Mouse (Mus musculus) brain, embryonic 14.5 days (tissue): Measurements from ENCODE around the gene Map3k19. TPM values are rescaled to one million over a fixed set of nuclear protein-coding genes. Genes with fewer than 3 reads are reported as not detected.
A peak's percentile ranks its signal among the peaks of the same experiment; 100 is the strongest.

Source experiments
- DNase-seq: peaks from one replicate; pipeline ENCODE4 v3.0.0-alpha.2; 2011; ENCODE audit warnings: low read depth
- CTCF ChIP-seq: fragments of 200-500 bp; IDR thresholded peaks from 2 replicates; pipeline ENCODE4 v1.5.1; 2012; ENCODE audit warnings: inconsistent platforms, mild to moderate bottlenecking, moderate library complexity, borderline replicate concordance; ENCODE audit not compliant: insufficient read depth, insufficient read length; ENCODE audit errors: extremely low read depth
- POLR2A ChIP-seq: fragments of 200-500 bp; IDR thresholded peaks from 2 replicates; pipeline ENCODE4 v1.6.1; 2012; ENCODE audit warnings: mild to moderate bottlenecking, inconsistent platforms, borderline replicate concordance; ENCODE audit not compliant: poor library complexity, insufficient read depth, insufficient read length, severe bottlenecking; ENCODE audit errors: extremely low read depth
- polyA plus RNA-seq: library from polyadenylated mRNA; depleted of rRNA; stranded (reverse); fragments of >200 nt; gene quantifications from 2 replicates; pipeline ENCODE4 v1.2.3, GENCODE M21; 2012; rRNA removed

Map3k19 gene
- 0.33 and 0.75 TPM in 2 replicates for polyA plus RNA-seq

DNA sequence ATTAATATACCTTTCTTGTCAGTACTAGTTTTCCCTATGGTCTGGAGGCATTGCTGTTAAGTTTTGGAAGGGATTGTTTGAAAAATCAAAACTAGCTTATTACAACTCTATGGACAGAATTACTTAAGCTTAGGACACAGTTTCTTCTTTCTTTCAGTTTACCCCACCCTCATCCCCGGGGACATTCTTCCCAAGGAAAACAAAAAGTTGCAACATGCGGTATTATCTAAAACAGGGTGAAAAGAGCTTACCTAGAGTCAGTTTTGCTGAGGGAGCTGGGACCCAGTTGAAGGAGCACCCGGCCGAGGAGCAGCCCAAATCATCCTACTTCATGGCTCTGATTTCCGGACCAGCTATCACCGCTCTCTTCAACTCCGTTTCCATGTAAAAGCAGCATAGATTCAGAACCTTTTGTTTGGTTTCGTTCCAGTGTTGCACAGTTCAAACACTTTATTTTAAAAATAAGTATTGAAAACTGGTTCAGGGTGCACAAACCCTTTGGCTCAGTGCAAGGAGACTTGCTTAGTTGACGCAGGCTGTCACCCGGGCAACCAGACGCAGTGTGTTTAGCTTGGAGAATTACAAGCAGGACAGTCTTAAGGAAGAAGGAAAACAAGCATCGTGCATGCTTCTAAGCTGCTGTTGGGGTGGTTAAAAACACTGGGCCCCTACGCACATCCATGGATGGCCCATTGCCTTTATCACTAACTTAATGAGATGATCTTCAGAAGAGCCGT, at the start of gene Map3k19:
TSS of gene Map3k19 (minus strand) at position 546 of the 737 bp plus-strand sequence.
- TF ChIP-seq CTCF: no peak
- TF ChIP-seq POLR2A: no peak
- DNase-seq: peak; percentile 47

DNA sequence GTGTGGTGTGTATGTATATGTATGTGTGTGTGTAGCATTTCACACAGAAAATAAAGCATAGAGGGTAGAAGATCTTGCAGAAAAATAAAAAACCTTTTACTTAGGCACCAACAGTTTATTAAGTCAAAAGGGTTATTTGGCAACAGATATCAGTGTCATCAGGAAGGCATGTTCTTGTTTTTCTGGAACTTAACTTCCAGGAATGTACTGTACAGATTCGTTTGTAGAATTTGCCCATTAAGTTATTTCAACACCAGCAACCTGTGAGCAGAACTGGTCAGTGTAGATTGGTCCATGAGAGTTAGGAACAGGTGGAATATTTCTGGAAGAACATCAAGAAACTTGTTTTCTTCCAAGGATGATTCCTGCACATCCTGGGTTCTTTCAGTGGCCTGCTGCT, 44.6 kb upstream of the Map3k19 start:
- TF ChIP-seq POLR2A (no peak), CTCF (no peak)

DNA sequence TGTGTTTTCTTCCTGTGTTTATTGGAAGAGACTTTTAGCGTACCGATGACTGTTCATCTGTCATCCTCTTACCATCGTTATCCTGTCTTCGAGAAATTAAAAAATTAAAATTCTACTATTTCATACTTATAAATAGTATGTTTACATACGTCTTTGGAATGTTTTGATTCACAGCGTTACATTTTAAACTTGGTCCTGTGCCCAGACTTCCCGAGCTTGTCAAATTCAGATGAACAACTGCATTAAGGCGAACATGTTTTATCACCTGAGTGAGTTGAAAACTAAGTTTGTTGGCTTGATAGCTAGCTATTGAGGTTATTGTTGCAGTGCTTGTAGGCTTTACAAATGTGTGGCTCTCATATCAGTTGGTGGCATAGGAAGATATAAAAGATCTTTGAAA, 14.4 kb upstream of the Map3k19 start:
- TF ChIP-seq POLR2A: no peak
- no peak for TF ChIP-seq CTCF
- DNase-seq: no peak

More for the DNA sequence above, 44.6 kb upstream of the Map3k19 start:
- no peak for DNase-seq

DNA sequence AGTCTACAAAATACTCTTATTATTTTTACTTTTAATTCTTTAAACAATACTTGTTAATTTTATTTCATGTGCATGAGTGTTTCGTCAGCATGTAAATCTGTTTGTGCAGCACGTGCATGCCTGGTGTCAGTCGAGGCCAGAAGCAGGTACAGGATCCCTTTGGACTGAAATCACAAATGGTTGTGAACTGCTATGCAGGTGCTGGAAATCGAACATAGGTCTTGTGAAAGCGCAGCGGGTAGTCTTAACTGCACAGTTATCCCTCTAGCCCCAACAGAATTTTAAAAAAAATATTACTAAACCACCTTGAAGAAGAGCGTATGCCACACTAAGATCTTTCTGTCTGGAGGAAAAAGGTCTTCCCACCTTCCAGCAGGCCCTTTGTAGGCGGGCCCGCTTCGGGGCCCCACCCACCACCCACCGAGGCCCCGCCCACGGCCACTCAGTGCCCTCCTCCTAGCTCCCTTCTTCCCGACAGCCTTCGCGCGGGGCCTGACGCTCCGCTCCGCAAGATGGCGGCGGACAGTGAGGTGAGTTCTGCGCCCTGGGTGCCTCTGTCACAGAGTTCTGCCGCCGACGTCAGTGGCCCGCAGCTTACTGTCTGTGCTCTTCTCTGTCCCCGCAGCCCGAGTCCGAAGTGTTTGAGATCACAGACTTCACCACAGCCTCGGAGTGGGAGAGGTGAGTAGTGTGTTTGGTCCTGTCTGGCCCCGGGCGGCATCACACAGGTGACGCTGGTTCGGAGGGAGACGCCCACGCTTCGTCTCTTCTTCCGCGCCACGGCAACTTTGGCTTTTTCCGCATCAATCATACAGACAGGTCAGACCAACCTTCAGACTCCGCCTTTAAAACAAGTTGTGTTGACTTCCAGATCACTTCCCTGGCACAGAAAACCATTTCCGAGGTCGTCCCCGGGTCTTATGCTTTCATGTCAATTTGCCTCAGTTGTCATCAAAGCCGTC, 13.8 kb upstream of the Map3k19 start, which contains the start of gene Rab3gap1:
TSS of gene Rab3gap1 (plus strand) at position 474 of the 962 bp plus-strand sequence.
- TF ChIP-seq POLR2A (peak; percentile 83; the same call in 1 of the 2 replicates), CTCF (no peak)
- DNase-seq: peak; percentile 95

DNA sequence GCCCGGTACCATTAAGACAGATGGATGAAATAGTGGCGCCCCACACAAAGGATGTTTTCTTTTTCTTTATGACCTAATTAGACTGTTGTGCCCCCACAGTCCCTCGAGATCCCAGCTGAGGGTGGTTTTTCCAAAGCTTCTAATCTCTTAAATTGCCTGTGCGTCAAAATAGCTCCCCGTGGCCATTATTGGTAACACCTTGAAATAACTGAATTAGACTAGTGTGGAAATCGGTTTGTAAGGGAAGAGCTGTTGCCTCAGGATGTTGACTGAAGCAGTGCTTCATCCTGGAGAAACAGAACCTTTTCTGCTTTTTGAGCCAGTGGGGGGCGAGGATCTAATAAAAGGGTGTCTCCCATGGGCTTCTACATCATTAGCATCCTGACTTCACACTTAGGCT, 9.0 kb upstream of the Map3k19 start:
- TF ChIP-seq POLR2A: no peak
- TF ChIP-seq CTCF: no peak
- peak; percentile 57 for DNase-seq

DNA sequence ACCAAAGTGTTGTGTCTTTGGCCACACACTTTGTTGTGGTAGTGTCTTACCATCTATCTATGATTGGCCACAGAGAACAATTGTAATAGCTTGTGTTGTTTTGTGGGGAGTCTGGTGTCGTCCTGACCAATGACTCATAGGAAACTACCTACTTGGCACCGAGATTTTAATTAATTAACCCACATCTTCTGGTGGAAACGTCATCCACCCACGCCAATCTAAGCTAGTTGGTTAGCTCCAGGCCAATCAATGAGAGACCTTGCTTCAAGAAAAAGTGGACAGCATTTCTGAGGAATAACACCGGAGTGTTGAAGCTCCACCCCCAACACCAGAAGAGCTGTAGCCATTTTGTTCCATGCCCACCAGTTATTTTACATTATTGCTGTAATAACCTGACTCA, 7.1 kb upstream of the Map3k19 start:
- no peak for DNase-seq
- no peak for TF ChIP-seq POLR2A
- no peak for TF ChIP-seq CTCF

DNA sequence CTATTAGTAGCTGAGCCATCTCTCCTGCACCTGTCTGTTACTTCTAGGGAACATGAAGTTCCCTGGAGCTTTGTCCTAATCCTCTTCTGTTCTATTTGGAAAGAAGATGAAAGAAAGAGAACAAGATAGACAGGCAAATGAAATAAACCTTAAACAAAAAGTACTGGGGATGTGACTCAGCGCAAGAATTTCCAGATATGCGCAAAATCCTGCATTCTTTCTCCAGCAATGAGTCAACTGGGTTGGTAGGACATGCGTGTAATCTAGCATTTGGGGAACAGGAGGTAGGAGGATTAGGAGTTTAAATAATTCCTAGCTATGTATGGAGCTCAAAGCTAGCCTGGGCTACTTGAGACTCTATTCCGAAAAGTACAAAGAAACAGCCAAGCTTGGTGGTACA, 5.7 kb upstream of the Map3k19 start:
- TF ChIP-seq POLR2A (no peak), CTCF (no peak)
- DNase-seq: no peak

DNA sequence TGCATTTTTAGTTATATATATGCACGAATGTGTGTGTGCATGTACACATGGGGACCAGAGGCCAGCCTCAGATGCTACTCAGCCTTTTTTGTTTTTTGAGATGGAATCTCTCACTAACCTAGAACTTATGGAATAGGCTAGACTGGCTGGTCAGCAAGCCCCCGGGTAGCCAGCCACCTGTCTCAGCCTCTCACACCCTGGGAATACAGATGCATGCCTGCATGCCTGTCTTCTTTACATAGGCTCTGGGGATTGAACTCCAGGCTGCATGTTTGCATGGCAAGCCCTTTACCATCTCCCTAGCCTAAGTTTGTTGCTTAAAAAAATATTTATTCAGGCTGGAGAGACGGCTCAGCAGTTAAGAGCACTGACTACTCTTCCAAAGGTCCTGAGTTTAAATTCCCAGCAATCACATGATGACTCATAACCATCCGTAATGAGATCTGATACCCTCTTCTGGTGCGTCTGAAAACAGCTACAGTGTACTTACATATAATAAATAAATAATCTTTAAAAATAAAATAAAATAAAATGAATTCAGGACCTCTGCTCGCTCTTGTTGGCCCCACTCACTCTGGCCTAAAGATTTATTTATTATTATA, 5.1 kb upstream of the Map3k19 start:
- DNase-seq: no peak
- TF ChIP-seq POLR2A (no peak), CTCF (no peak)

DNA sequence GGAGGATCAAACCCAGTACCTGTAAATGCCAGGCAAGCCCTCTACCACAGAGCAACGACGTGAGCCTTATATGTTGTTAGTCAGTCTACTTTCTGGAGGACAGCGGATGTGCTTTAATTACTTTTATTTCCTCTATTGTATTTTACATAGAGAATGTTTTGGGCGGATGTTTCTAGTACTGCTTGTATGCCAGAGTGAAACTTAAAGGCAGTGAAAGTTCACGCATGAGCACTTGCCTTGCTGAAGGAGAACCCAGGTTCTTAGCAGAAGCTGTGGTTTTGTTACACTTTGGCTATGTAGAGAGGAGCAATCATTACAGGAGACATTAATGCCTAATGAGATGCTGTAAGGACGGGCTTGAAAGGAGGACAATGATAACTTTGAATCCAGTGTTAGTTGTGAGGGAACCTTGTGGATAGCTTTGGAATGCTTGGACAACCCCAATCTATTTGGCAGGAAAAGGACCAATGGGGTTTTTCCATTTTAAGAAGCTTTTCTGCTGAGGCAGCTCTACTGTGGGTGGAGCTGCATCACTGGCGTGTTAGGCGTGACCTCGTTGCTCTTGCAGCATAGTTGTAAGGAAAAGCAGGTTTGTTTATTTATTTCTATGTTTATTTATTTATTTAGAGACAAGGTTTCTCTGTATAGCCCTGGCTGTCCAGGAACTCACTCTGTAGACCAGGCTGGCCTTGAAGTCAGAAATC, 4.3 kb upstream of the Map3k19 start:
- DNase-seq: no peak
- TF ChIP-seq POLR2A (no peak), CTCF (no peak)

DNA sequence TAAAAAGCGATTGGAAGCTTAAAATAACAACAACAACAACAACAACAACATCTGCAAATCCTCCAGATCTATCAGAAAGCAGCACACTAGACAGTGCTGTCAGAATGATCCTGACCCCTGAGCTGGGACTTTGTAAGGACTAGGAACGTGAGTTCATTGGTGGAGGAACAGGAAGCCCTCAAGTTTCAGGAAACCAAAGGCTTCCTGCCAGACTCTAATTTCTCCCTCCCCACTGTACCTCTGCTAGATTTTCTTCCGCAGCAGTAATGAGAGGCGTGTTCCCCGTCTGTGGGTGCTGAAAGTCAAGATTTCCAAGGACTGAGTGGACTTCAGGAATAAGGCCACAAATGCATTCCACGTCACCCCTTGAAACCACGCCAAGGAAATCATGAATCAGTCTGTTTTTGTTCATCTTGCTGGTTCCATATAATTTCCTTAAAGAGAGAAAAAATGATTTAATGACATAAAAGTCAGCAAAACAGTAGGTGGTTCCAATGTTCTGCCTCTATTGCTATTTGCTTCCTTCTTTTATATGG, 4.7 kb downstream of the Map3k19 start:
- no peak for DNase-seq
- TF ChIP-seq CTCF (no peak), POLR2A (no peak)

DNA sequence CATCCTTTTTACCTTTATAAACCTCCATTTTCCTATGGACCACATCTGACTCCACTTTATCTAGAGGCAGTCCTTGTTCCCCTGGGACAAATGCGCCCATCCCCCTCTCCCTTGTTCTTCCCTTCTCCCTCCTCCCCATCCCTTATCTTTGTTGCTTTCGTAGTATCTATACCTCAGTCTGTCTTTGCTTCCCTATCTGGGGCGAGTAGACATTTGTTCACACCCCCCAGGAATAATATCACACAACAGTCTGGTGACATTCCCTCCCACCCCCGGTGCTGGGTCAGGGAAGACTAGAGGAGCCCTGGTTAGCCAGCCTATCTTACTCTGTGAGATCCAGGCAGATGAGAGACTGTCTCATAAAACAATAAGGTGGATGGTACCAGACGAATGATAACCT, 9.4 kb downstream of the Map3k19 start:
- DNase-seq: no peak
- TF ChIP-seq POLR2A (no peak), CTCF (no peak)

DNA sequence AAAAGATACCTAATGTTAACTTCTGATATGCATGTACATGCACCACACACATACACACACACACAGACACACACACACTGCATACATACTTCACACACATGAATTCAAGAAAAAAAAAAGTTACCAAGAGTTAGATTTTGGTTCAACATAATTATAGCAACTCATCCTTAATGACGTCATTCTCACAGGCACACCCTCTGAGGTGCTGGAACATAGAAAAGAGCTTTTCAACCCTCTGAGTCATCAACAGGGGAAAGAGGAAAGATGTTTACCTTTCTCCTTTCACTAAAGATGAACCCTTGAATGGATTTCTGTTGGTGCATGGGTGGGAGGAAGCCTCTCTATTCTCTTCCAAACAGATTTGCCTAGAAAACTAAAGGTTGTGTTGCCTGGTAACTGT, 16.2 kb downstream of the Map3k19 start:
- TF ChIP-seq POLR2A (no peak), CTCF (no peak)
- DNase-seq: no peak

DNA sequence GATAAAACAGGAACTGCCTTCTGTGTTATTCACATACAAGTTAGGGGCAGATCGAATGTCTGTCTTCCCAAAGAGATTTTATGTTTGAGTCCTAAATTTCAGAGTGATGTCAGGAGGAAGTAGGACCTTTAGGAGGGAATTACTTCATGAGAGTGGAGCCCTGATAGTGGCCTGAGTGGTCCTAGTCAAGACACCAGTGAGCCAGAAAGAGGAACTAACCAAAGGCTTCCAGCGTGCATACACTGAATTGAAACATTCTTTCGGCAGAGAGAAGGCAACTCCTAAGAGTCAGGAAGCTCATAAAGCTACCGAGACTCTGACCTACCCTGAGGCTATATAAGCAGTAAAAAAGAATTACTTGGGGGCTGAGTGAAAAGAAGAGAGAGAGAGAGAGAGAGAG, 18.2 kb downstream of the Map3k19 start:
- DNase-seq: no peak
- TF ChIP-seq POLR2A (no peak), CTCF (no peak)

DNA sequence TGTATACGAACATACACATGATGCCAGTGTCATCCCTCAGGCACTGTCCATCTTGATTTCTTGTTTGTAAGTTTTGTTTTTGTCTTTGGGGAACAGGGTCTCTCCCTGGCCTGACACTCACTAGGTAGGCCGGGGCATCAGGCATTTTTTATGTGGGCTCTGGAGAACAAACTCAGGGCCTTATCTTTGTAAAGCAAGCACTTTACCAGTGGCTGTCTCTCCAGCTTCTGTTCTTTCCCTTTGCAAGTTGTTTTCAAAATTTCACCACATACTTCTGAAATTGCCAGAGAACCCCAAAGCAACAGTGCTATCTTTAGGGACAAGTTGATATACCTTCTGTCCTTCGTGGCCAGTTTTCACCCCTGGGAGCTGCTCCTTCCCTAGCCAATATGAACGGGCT, 20.6 kb downstream of the Map3k19 start:
- TF ChIP-seq POLR2A (no peak), CTCF (no peak)
- no peak for DNase-seq
